Mouse (Mus musculus): Measurements from ENCODE around the gene Tyr. TPM values are rescaled to one million over a fixed set of nuclear protein-coding genes. Genes with fewer than 3 reads are reported as not detected.

The Tyr gene
- total and polyA plus RNA-seq, 3 experiments = not detected

- in situ Hi-C loops (cut with MboI; ENCODE audit: low pct_ligation_motif_present, low pct_unique_long_range_greater_than_20kb, low sequenced_read_pairs) = no loop called here
- TF ChIP-seq E2F4 (IDR thresholded peaks at IDR 0.05; ENCODE audit: insufficient replicate concordance, low read depth, low read length) = no peak
- TF ChIP-seq GABPA (IDR thresholded peaks at IDR 0.05; ENCODE audit: insufficient replicate concordance, low read depth, low read length) = no peak
- TF ChIP-seq JUN (IDR thresholded peaks at IDR 0.05; ENCODE audit: insufficient read depth, low read depth, low read length) = no peak
- no peak for TF ChIP-seq ZC3H11A (IDR thresholded peaks at IDR 0.05; ENCODE audit: low read depth, low read length)
- no peak for TF ChIP-seq IRF4 (IDR thresholded peaks at IDR 0.05; ENCODE audit: low read depth, low read length)
- no peak for TF ChIP-seq ZMIZ1 (IDR thresholded peaks at IDR 0.05; ENCODE audit: low read depth, low read length)
- no peak for TF ChIP-seq MAFK (IDR thresholded peaks at IDR 0.05; ENCODE audit: insufficient replicate concordance, low read length)
- TF ChIP-seq RCOR1 (conservative IDR thresholded peaks at IDR 0.05; ENCODE audit: low read depth, low read length) = no peak
- TF ChIP-seq CHD2 (IDR thresholded peaks at IDR 0.05; ENCODE audit: low read length) = no peak
- no peak for TF ChIP-seq MXI1 (IDR thresholded peaks at IDR 0.05; ENCODE audit: low read depth, low read length)
- no peak for TF ChIP-seq ELF1 (IDR thresholded peaks at IDR 0.05; ENCODE audit: low read depth, low read length)
- TF ChIP-seq NELFE (IDR thresholded peaks at IDR 0.05; ENCODE audit: low read depth, low read length) = no peak
- TF ChIP-seq ZKSCAN1 (IDR thresholded peaks at IDR 0.05; ENCODE audit: borderline replicate concordance, low read depth, low read length) = no peak
- no peak for TF ChIP-seq TBP (conservative IDR thresholded peaks at IDR 0.05; ENCODE audit: low read depth, low read length)
- TF ChIP-seq POLR2A (IDR thresholded peaks at IDR 0.05; ENCODE audit: low read depth, low read length) = no peak
- TF ChIP-seq ZNF384 (IDR thresholded peaks at IDR 0.05; ENCODE audit: low read depth, low read length) = no peak
- dilution Hi-C loops (cut with MboI; ENCODE audit: extremely low pct_ligation_motif_present, extremely low pct_unique_long_range_greater_than_20kb, low sequenced_read_pairs) = no loop called here
Observed at GRCm38 (mm10) chr7:87374935-87375334, 118.4 kb downstream of the Tyr start.

More at GRCm38 (mm10) chr7:87374935-87375334, 118.4 kb downstream of the Tyr start:
- DNase-seq (ENCODE audit: extremely low read depth) = no peak
- Histone ChIP-seq H3K4me3 (replicated peaks in 1 of 3; ENCODE audit: low read depth in 2 of 3, low read length in 2 of 3, poor library complexity in 1 of 3) (no peak overlapping the region), H3K9ac (ENCODE audit: insufficient read depth, low read depth) (no peak overlapping the region), H3K9me3 (replicated peaks; ENCODE audit: low read length) (no peaks in the 10 kb centered on the region), H3K27me3 (replicated peaks) (no peaks in the 10 kb centered on the region), H3K36me3 (replicated peaks in 1 of 2; ENCODE audit: control insufficient read depth in 1 of 2, insufficient read depth in 1 of 2, low read length in 1 of 2) (no peaks in the 10 kb centered on the region), H3K4me2 (ENCODE audit: insufficient read depth, low read depth, poor library complexity, severe bottlenecking) (no peak overlapping the region), H3K79me2 (replicated peaks; ENCODE audit: control insufficient read depth, extremely low read depth, insufficient read depth, poor library complexity, severe bottlenecking) (no peaks in the 10 kb centered on the region), H3K4me1 (ENCODE audit: control insufficient read depth in 1 of 2, insufficient read depth in 2 of 2) (no peaks in the 10 kb centered on the region), H3K27ac (ENCODE audit: insufficient read depth, low read depth) (no peak overlapping the region)

Other genes with a start within 250 kb of the Tyr start
- gene Nox4, start 247.4 kb downstream of the Tyr start, total RNA-seq (2012; rRNA removed) = not detected in 2 replicates
- gene Nox4, start 247.4 kb downstream of the Tyr start, total RNA-seq (2014; rRNA removed) = not detected in 2 replicates
- gene Nox4, start 247.4 kb downstream of the Tyr start, polyA plus RNA-seq (2012; ENCODE audit: insufficient read length, low read depth) = not detected in 2 replicates
- not detected in 2 replicates for gene Grm5, start 90.7 kb upstream of the Tyr start, total RNA-seq (2012; rRNA removed)
- gene Grm5, start 90.7 kb upstream of the Tyr start, total RNA-seq (2014; rRNA removed) = 0.03 TPM in 1 of 2 replicates, not detected in the other
- not detected in 2 replicates for gene Grm5, start 90.7 kb upstream of the Tyr start, polyA plus RNA-seq (2012; ENCODE audit: insufficient read length, low read depth)